Mouse (Mus musculus) ovary, postnatal 10 days (tissue): Measurements from ENCODE around the gene Tomm40.

Source experiments
- DNase-seq: peaks from one replicate; pipeline ENCODE4 v3.0.0; 2022; ENCODE audit warnings: low spot score

The Tomm40 gene

DNA sequence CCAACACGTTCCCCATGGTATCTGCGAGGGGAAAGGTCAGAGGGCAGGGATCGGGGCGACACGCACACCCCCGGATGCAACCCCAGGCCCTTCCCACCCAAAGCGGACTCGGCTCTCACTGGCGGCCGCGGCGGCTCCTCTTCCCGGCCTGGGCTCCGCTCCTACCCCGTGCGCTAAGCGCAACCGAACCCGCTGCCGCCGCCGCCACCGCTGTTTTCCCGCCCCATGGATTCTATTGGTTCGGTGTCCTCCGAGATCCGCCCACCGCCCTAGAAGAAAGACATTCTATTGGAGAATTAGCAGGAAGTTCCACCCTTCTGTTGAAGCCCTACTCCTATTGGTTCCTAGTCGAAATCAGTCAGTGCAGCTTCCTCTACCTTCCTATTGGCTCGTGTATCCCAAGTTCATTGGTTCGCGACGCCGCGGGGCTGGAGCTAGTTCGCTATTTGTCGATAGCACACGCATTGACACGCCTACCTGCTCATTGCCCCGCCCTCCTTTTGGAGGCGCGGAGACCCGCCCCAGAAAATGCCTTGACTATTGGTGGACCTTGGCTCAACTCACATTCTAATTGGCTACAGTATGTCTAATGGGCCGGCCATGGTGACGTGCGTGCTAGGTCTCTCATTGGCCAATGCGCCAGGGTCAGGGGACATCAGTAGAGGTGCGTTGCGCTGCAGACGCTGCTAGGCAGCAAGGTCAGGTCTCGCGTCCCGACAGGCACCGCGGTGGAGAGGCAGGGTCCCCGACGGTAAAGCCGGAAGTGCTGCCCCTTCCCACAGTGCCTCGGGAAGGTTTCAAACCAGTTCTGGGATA is at the start of gene Tomm40:
Gene Tomm40, minus strand, starts transcription at position 200 of the 816 bp plus-strand sequence.
- DNase-seq: peak; percentile 88

DNA sequence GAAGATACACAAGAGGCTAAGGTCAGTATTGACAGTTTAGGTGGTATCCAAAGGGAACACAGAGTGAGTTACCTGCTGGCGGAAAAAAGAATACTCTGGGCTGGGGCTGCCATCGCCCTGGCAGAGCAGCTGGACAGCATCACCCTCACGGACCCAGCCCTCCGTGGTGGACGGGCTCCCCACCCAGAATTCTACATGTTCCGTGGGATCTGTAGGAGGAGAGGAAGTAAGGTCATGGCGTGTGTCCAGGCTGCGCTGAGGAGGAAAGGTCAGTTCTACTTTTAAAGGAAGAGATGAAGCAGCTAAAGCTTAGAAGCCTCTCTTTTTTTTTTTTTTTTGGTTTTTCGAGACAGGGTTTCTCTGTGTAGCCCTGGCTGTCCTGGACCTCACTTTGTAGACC is 49.3 kb upstream of the Tomm40 start:
- DNase-seq: no peak

DNA sequence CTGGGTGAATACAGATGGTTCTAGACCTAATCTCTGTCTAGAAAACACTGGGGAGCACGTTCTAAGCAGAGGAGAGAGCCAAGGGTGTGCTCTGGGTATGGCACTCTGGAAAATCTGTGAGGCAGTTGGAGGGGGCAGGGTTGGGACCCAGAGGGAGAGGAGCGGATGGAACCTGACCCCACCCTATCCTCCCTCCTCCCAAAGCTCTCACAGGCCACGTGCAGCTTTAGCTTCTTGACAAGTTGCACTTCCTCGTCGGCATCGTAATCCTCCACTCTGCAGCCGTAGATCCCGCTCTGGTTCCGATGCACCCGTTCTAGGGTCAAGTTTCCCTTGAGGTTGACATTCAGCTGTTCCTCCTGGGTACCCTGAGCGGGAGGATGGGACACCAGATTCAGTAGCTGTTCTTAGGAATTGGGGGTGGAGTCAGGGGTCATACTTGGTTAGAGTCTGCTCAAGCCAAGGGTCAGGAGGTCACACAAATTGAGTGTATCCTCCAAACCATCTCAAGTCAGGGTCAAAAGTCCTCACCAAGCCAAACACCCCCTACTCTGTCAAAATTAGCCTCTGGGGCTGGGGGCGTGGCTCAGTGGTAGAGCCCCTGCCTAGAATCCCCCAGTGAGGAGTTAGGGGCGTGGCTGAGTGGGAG is 48.7 kb upstream of the Tomm40 start:
- DNase-seq: no peak

DNA sequence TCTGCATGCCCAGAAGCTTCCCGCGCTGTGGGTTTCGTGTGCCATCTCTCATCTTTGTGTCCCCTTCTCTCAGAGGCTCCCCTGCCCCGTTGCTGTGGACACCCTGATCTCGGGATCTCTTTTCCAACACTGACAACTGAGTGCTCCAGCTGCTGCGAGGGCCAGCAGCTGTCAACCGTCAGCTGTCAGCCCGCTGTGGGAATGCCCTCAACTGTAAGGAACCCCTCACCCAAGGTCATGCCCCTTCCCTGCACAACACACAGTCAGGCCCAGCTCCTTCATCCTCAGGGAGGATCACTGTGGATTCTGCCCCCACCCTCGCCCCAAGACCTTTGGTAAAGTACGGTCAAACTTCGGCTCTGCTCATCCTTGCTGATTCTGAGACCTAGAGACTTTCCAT is 47.0 kb upstream of the Tomm40 start:
- DNase-seq: no peak

DNA sequence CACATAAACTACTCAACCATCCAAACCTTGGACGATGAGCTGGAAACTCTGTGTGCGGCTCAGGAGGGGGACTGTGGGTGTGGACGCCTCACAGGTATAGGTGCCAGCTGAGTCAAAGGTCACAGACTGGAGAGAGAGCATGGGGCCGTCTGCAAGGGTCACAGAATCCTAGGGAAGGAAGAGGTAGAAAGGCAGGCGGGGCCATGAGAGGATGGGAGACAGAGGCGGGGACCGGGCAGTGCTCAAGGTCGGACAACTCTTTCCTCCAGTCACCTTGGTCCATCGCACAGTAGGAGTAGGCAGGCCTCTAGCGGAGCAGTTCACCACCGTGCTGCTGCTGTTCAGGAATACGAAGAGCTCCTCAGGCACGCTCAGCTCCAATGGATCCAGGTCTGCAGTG is 44.8 kb upstream of the Tomm40 start:
- DNase-seq: no peak

DNA sequence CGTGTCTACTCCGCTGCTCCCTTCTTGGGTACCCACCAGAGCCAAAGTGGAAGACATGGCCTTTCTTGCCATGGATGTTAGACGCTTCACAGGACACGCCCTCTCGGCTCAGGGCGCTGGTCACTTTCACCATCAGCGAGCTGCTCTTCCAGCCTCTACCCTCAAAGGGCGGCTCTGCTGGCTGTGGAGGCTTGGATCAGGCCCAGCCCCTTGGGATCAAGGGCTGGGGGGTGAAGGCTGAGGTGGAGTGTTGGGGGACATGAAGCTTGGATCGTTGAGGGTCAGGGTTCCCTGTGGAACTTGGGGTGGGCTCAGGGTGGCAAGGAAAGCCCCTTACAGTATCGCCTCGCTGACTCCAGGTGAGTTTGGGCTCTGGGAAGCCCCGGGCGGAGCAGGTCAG is 43.4 kb upstream of the Tomm40 start:
- no peak for DNase-seq

DNA sequence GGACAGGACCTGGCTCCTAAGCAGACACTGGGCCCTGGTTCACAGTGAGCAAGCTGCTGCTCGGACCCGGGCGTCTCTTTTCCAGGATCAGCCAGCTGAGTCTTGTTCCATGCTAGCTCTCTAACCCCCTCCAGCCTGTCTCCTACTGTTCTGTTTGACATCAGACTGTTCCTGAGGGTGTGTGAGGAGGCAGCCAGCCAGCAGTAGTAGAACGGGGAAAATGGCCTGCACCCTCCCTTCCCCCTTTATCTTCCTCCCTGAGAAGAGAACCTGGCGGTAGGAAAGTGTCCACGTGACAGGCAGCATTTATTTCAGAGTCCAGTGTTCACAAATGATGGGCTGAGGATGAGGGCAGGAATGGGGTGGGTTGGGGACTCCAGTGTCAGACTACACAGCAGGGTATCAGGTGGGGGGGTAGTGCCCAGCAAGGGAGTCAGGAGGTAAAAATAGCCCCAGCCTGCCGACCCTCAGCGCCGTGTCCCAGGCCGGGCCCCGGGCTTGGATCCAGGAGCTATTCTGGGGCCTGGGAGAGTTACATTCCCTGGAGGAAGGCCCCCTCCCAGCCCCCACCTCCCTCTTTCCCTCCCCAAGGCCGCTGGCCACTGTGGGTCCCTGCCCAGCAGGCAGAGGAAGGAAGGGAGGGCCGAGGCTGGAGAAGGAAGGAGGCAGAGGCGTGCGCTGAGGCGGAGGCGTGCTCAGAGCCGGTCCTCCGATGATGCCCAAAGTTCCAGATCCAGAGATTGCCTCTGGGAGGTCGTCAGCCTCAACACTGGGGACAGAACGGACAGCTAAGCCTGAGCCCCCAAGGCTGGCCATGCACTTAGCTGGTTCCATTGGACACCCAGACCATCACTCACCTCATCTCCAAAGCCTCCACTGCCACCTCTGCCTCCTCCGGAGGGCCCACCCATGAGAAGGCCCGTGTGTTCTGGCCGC is 40.9 kb upstream of the Tomm40 start:
- no peak for DNase-seq

DNA sequence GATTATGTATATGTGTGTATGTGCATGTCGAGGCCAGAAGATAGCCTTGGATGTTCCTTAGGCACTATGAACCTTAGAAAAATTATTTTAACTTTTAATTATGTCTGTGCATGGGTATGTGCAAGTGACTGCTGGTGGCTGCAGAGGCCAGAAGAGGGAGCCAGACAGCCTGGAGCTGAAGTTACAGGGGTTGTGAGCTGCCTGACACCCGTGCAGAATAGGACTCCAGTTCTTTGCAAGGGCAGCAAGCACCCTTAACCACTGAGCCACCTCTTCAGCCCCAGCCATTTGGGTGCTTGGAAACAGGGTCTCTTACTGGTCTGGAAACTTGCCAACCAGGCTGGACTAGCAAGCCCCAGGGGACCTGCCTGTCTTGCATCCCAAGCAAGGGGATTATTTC is 39.8 kb upstream of the Tomm40 start:
- no peak for DNase-seq

DNA sequence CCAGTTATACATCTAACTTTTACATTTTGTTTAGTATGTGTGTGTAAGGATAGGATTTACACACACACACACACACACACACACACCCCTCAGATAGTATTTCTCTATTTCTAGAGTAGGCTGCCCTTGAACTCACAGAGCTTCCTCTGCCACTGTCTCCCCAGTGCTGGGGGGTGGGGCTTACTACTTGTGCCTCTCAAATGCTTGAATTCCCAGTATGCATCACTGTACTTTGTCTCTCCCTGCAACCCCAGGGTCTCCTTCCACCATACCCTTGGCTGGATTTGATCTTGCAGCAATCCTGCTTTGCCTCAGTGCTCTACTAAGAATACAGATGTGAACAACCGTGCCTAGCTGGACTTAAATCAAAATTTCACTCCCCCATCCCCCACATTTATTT is 38.8 kb upstream of the Tomm40 start:
- no peak for DNase-seq

DNA sequence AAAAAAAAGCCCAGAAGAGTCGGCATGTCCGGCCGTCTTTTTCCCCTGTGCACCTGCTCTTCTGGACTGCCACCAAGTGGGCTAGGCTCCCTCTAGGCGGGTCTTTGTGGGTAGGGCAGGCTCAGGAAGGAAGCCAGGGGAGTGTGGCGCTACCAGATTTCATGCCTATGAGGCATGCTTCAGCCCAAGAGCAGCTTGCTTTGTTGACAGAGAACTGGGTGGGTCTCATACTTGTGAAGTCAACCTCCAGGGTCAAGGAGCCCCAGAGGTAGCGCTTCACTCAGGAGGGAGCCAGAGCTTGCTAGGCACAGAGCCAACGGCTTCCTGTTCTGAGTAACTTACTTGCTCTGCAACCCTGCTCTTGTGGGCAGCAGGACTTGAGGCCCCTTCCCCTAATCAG is 38.3 kb upstream of the Tomm40 start:
- DNase-seq: no peak

DNA sequence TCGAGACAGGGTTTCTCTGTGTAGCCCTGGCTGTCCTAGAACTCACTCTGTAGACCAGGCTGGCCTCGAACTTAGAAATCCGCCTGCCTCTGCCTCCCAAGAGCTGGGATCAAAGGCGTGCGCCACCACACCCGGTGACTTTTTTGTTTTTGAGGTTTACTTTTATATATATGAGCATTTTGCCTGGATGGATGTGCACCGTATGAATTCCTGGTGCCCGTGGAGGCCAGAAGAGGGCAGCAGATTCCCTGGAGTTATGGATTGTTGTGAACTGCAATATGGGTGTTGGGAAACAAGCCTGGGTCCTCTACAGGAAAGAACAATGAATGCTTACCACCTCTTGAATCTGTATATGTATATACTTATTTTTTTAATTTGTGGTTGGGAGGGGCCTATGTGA is 37.4 kb upstream of the Tomm40 start:
- no peak for DNase-seq

DNA sequence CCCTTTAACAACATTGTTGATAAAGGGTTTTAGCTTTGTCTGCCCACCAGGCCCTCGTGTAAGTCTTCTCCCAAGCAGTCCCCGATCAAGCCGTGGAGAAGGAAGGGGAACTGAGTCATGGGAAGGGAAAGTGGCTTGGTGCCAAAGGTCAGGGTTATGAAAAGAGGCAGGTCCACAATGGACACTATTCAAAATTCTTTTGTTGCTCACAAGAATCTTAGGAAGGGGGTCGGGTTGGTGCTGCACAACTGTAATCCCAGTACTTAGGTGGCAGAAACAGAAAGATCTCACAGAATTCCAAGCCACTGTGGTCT is 35.8 kb upstream of the Tomm40 start:
- DNase-seq: no peak

DNA sequence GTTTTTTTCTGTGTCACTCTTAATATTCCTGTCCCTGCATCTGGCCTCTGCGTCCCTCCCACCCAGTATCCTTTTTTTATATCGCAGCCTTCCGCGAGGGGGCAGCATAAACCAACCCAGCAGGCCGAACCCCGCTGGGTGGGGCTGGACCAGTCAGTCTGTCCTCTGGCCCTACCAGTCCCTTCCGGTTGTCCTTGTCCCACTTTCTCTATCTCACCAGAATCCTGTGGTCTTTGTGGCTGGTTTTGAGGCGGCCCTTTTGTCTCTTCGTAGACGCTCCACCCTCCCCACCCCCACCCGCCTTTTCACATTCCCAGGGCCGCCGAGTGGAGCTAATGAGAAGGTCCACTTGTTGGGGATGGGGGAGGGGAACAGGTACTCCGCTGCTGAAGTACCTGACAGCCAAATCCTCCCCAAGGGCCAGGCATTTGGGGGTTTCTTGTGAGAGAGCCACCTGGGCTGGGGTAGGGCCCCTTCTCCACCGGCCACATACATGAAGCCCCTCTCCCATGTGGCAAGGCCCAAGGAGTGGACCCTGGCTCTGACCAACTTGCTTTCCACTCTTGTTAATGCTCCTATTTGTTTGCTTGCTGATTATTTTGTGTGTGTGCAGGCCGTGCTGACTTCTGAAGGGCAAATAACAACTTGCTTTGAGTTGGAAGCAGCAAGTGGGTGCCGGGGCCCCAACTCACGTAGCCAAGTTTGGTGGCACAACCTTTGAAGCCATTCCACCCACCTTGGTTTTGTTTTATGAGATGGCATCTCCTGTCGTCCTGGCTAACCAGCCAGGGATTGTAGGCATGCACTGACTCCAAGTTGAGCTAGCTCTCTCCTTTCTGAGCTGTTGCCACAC is 35.2 kb upstream of the Tomm40 start, which contains the start of gene Nectin2:
Gene Nectin2, minus strand, starts transcription at position 267 of the 853 bp plus-strand sequence.
- peak; percentile 77 for DNase-seq

DNA sequence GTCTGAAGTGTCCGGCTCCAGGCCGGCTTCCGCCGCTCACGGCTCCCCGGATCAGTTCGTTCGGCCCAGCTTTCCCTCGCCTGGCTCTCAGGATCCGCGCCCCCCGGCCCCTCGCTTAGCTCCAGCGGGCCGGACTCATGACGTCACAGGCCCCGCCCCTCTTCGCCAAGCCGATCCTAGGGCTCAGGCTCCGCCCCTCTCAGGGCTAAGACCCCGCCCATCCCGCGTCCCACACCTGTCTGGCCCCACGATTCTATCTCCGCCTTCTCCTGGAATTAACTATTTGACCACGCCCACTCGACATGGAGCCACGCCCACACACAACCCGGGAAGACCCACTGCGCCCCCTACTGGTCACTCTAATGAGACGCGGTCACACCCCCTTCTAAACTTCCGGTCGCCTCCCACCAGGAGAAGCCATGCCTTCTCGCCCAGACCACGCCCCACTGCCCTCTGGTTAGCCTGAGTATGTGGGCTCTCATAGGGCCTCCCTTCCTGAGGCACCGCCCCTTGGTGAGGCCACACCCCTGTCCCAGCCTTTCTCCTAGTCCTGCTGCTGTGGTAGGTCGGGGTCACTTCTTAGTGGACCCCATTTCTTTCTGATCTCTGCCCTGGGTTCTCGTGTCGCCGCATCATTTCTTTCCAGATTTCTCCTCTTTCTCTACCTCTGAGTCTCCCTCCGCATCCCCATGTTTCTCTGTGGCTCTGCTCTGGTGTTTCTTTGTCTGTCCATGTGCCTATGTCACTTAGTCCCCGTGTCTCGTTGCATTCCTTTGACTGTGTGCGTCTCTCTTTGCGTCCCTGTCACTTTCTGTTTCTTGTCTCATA is 34.4 kb upstream of the Tomm40 start:
- peak; percentile 98 for DNase-seq

DNA sequence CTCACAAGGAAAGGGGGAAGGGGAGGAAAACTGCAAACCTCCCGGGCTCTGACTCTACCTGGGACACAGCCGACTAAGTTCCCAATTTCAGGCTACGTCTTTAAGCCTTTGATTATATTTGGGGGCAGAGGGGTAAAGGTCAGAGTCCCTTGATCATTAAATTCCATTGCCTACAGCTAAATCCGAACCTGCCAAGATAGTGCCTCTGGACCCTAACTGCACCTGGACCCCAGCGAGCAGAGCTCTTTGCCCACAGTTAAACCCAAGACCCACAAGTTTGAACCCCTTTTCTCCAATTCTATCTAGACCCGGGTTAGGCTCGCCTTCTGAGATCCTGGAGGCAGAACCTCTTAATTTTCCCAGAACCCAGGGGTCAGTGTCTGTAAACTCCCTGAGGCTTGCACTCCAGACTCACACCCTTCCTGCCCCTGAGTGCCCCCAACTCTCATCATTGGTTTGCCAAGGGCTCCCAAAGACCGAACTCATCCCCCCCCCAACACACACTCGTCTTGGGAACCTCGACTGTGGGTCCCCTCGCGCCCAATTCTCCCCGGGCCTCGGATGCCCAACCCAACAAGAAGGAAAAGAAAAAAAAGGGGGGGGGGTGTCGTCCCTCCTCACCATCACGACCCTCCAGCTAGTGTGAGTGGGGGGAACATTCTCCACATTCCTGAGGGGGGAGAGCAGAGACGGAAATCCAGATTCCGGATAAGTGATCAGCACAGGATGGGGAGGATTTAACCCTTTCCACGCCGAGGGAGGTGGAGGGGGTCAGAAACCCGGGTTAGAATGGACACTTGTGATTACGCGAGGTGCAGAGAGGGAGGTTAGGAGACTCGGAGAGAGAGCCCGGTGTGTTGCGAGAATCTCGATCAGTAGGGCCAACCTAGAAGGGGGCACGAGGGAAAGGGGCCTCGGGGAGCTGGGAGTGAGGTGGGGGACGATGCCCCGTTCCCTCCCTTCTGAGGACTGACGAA is 33.3 kb upstream of the Tomm40 start:
- DNase-seq: no peak

DNA sequence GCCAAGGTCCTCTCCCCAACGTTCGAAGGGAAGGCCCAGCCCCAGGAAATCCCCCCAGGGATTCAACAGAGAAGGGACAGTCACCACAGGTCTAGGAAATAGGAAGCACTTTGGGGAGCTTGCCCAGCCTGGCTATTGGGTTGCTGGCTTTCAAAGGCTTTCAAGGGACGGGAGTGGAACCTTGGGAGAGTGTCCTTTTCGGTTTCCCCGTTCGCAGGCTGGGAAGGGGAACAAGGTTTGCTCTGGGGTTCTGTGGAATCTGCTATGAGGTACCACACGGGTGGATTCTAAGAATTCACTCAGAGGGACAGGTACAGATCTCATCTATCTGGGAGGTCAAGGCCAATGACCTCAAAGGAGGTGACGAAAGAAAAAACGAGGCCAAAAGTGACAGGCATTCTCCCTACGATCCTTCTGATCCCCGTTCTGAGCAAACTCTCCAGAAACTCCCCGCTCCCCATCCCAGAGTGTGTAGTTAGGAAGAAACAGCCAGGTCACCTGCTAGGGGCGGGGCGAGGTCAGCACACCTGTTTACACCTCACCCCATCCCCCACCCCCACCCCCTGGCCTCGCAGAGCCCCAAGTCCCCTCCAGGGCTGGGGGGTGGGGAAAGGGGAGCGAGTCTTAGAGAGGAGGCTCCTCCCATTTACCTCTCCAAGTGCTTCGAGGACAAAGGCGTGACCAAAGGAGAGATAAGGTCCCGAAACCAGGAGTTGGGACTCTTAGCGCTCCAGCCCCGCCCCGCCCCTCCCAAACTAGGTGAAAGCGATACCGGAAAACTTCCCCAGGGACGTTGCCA is 32.4 kb upstream of the Tomm40 start:
- DNase-seq: no peak

DNA sequence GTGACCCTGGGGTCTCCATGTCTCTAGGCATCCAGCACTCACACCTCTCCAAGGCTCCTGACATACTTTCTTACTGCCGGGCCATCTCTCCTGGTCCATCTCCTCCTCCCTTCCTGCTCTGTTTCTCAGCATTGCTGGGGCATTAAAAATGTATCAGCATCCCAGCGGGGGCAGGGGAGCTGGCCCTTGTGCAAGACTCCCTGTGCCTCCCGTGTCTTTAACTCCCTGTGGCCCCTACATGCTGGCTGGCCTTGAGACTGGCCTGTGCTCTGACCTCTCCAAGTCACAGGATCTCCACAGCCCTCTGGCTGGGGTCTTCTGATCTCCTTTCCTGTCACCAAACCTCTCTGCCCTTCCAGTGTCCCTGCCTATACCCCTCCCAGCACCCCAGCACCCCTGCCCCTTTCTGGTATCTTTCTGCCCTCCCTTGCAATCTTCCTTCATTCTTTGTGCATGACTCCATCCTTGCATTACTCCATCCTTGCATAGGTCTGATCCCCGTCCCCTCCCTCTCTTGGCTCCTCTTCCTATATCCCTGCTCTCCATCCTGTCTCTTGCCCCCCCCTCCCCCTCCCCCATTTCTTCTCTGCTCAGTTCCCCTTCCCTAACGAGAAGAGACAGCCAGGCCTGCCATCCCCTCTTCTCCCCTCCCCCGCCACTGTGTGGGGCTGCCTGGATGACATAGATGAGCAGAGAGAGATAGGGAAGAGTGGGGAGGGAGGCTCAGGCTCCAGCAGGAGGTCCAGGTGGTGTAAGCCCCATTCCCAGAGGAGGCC is 31.4 kb upstream of the Tomm40 start:
- DNase-seq: no peak

DNA sequence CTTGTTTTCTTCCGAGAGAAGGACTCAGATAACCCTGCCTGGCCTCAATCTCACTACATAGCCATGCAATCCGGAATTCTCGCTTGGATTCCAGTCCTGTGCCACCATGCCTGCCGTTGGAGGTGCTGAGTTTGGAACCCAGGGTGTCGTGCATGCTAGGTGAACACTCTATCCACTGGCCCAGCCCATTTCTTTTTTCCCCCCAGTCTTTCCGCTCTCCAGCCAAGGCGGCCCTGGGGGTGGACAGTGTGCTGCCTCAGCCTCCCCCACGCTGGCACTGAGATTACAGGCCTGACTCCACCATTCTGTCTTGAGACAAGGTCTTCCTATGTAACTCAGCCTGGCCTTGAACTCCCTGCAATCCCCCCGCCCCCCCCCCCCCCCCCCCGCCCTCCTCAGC is 30.7 kb upstream of the Tomm40 start:
- DNase-seq: no peak
